Mouse (Mus musculus): ENCODE results near the gene Cd164l2. TPM values are rescaled to one million over a fixed set of nuclear protein-coding genes. Genes with fewer than 3 reads are reported as not detected.

Gene Cd164l2
- polyA plus RNA-seq, 1 experiment from 2014 or later = 0.67 TPM

DNA sequence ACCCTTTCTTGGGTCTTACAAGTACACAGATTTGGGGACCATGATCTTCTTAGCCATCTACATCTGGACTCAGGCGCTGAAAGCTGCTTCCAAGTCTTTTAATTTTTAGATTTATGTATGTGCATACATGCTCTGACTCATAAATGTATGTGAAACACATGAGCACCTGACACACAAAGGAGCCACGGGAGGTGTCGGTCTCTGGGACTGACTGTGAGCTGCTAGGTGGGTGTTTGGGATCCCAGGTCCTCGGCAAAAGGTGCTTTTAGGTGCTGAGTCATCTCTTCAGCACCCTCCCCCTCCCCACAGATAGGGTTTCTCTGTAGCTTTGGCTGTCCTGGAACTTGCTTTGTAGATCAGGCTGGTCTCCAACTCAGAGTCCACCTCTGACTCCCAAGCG lies 51.8 kb downstream of the Cd164l2 start:
- Histone ChIP-seq H3K4me3 (replicated peaks) (no peak overlapping the region), H3K36me3 (peaks cover 59% of the 10 kb centered on the region), H3K4me1 (replicated peaks) (no peaks in the 10 kb centered on the region), H3K4me2 (replicated peaks) (no peak overlapping the region), H3K27ac (no peak overlapping the region), H3K9me3 (0 out of 2 replicates have a peak, but pooled peaks cover 7% of the 10 kb centered on the region), H3K9ac (replicated peaks) (no peak overlapping the region), H3K27me3 (no peaks in the 10 kb centered on the region)
- no peak for ATAC-seq
- WGBS = 98% methylated on average over 5 of the region's 5 CpGs

DNA sequence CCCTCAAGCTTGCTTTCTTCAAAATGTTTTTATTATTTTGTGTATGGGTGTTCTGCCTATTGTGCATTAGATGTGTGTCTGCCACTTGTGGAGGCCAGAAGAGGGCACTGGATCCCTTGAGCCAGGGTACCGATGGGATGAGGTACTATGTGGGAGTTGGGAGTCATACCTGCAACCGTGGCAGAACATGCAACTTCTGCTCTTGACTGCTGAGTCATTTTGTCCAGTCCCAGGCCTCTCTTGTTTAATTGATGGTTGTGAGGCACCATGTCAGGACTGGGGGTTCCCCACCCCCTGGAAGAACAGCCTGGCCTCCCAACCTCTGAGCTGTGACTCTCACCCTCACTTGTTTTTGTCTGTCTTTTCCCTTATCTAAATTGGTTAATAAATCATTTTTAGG lies 52.6 kb downstream of the Cd164l2 start:
- no peak overlapping the region for H3K4me2 ChIP-seq (replicated peaks)
- 100% methylated on average over 2 of the region's 2 CpGs for WGBS
- H3K9ac ChIP-seq (replicated peaks) = no peak overlapping the region
- 0 out of 2 replicates have a peak, but pooled peaks cover 7% of the 10 kb centered on the region for H3K9me3 ChIP-seq
- no peak overlapping the region for H3K4me3 ChIP-seq (replicated peaks)
- ATAC-seq = no peak
- H3K4me1 ChIP-seq (replicated peaks) = no peaks in the 10 kb centered on the region
- no peaks in the 10 kb centered on the region for H3K27me3 ChIP-seq
- H3K36me3 ChIP-seq = peaks cover 67% of the 10 kb centered on the region
- H3K27ac ChIP-seq = no peak overlapping the region

DNA sequence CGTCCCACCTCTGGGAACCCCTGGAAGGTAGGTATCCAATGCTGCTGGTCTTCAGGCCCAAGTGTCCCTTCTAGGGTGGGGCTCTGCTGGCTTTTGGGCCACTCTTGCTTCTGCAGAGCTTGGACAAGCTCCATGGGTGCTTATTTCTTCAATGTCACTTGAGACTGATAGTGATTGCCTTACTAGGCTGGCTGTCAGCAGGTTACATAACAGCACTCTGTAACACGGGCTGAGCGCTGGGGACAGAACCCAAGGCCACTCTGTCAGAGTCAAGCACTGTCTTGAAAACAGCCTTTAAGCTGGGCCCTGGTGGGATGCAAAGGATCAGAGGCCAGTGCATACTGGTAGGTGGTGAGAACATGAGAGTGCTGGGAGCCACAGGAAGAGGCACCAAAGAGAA lies 53.4 kb downstream of the Cd164l2 start:
- Histone ChIP-seq H3K9ac (replicated peaks) (no peak overlapping the region), H3K4me1 (replicated peaks) (no peaks in the 10 kb centered on the region), H3K27me3 (no peaks in the 10 kb centered on the region), H3K9me3 (0 out of 2 replicates have a peak, but pooled peaks cover 7% of the 10 kb centered on the region), H3K4me3 (replicated peaks) (no peak overlapping the region), H3K36me3 (peaks cover 74% of the 10 kb centered on the region), H3K4me2 (replicated peaks) (no peak overlapping the region), H3K27ac (no peak overlapping the region)
- WGBS = 96% methylated on average over 3 of the region's 3 CpGs
- ATAC-seq = no peak

DNA sequence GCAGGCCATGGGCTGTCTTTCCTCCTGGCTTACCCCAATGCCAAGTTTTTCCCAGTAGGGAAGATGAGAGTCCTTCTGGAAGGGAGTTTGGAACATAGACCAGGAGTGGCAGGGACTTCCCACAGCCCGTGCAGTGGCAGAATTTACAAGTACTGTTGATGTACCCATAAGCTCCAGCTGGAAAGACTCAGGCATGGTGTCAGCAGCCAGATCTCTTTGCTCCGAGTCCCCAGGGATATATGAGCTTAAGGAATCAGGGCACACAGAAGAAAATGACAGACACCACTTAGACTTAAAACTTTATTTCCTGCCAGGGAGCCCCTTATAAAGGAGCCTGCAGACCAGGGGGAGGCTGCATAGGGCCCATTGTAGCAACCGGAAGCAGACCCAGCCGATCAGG lies 53.8 kb downstream of the Cd164l2 start:
- no peaks in the 10 kb centered on the region for H3K4me1 ChIP-seq (replicated peaks)
- H3K36me3 ChIP-seq = peaks cover 77% of the 10 kb centered on the region
- WGBS = 95% methylated on average over 4 of the region's 4 CpGs
- no peak overlapping the region for H3K4me3 ChIP-seq (replicated peaks)
- no peaks in the 10 kb centered on the region for H3K27me3 ChIP-seq
- no peak overlapping the region for H3K4me2 ChIP-seq (replicated peaks)
- H3K9me3 ChIP-seq = 0 out of 2 replicates have a peak, but pooled peaks cover 7% of the 10 kb centered on the region
- no peak overlapping the region for H3K9ac ChIP-seq (replicated peaks)
- H3K27ac ChIP-seq = no peak overlapping the region
- ATAC-seq = no peak

DNA sequence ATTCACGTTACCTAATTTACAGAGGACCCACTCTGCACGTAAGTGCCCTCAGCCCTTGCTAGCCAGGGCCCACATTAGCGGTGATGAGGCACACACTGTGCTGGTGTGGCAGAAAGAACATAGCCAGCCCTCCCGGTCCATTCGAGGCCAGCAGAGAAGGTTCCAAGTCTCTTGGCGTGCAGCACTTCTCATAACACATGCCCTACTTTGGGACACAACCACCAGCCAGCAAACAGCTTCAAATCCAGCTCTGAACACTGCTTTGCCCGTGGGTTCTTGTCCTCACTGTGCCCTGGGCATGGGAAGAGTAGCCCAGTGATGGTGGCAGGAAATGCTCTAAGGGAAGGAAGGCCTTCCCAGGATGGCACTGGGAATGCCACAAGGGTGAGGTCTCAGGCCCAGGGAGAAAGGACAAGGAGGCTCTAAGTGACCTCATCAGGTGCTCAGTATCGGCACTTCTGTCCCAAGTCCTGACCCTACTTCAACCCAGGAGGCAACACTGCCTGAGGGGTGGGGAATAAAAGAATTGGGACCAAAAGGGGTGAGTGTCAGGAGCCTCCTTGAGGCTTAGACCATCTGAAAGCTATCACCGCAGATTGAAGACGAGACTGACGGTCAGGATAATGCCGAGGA lies 54.4 kb downstream of the Cd164l2 start:
- H3K4me3 ChIP-seq (replicated peaks) = no peak overlapping the region
- H3K4me2 ChIP-seq (replicated peaks) = no peak overlapping the region
- 0 out of 2 replicates have a peak, but pooled peaks cover 7% of the 10 kb centered on the region for H3K9me3 ChIP-seq
- whole genome bisulfite sequencing = 96% methylated on average over 12 of the region's 12 CpGs
- peaks cover 81% of the 10 kb centered on the region for H3K36me3 ChIP-seq
- H3K27ac ChIP-seq = no peak overlapping the region
- H3K9ac ChIP-seq (replicated peaks) = no peak overlapping the region
- no peaks in the 10 kb centered on the region for H3K27me3 ChIP-seq
- ATAC-seq = no peak
- no peaks in the 10 kb centered on the region for H3K4me1 ChIP-seq (replicated peaks)

DNA sequence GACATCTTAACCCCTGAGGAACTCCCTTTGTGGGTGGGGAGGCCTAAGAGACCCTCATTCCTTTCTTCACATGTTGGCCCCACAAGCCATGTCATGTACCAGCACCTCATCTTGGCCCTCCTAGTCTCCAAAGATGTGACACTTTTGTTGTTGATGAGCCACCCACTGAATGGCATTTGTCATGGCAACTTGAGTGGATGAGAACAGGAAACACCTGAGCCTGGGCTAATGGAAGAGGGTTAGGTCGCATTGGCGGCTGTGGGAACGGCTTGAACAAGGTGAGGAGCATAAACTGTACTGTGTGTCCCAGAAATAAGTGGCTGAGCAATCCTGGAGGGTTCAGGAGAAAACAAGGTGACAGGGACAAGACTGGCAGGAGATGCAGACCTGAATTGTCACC lies 57.0 kb downstream of the Cd164l2 start:
- no peaks in the 10 kb centered on the region for H3K27me3 ChIP-seq
- no peak overlapping the region for H3K27ac ChIP-seq
- 95% methylated on average over 3 of the region's 3 CpGs for WGBS
- H3K36me3 ChIP-seq = peaks cover 71% of the 10 kb centered on the region
- no peak overlapping the region for H3K4me3 ChIP-seq (replicated peaks)
- 0 out of 2 replicates have a peak, but pooled peaks cover 7% of the 10 kb centered on the region for H3K9me3 ChIP-seq
- no peaks in the 10 kb centered on the region for H3K4me1 ChIP-seq (replicated peaks)
- ATAC-seq = no peak
- H3K4me2 ChIP-seq (replicated peaks) = no peak overlapping the region
- H3K9ac ChIP-seq (replicated peaks) = no peak overlapping the region

DNA sequence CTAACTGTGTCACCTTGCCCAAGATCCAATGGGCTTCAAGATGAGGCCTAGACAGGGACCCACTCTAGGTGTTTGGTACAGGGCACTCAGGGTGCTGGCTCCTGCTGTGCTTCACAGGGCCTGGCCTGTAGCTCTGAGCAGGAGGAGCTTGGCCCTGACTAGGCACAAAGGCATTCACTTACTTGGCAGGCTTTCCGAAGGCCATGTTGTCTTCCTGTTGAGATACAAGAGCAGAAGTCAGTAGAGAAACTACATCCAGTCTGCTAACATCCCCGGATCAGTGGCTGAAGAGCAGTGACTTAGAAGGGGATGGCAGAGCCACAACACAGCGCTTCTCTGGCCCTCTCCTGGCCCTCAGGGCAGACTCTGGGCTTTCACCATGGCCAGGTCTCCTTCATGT lies 57.7 kb downstream of the Cd164l2 start:
- no peak overlapping the region for H3K9ac ChIP-seq (replicated peaks)
- ATAC-seq = no peak
- H3K27ac ChIP-seq = no peak overlapping the region
- 0 out of 2 replicates have a peak, but pooled peaks cover 1% of the 10 kb centered on the region for H3K9me3 ChIP-seq
- no peaks in the 10 kb centered on the region for H3K4me1 ChIP-seq (replicated peaks)
- WGBS = 95% methylated on average over 3 of the region's 3 CpGs
- no peak overlapping the region for H3K4me3 ChIP-seq (replicated peaks)
- H3K4me2 ChIP-seq (replicated peaks) = no peak overlapping the region
- H3K36me3 ChIP-seq = peaks cover 64% of the 10 kb centered on the region
- H3K27me3 ChIP-seq = no peaks in the 10 kb centered on the region

DNA sequence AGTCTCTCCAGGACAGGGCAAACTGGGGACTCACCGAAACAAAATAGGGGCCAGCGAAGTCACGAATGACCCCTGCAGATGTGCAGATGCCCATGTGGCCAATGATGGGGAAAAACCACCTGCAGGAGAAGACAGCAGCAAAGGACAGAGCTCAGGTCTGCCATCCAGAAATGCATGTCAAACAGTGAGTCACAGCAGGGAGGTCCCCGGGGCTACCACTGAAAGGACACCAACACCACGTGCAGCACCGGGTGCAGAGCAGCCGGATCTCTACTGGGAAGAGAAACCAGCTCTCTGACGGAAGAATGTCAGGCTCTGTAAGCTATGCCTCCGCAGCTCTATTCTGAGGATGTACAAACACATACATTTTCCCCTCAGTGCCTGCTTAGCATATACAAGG lies 59.0 kb downstream of the Cd164l2 start:
- no peak for ATAC-seq
- no peak overlapping the region for H3K9ac ChIP-seq (replicated peaks)

More for the DNA sequence above, 59.0 kb downstream of the Cd164l2 start:
- Histone ChIP-seq H3K4me2 (replicated peaks) (no peak overlapping the region), H3K27ac (no peak overlapping the region), H3K36me3 (peaks cover 51% of the 10 kb centered on the region), H3K4me1 (replicated peaks) (peaks cover 12% of the 10 kb centered on the region), H3K9me3 (no peaks in the 10 kb centered on the region), H3K27me3 (no peaks in the 10 kb centered on the region), H3K4me3 (replicated peaks) (no peak overlapping the region)
- 91% methylated on average over 9 of the region's 9 CpGs for WGBS

Small RNA genes lying within 50 kb of the gene (microRNA-seq; reads per million reads assigned to microRNA genes)
- gene Mir7017 = 0.82 reads per million

Other genes starting within 250 kb of the Cd164l2 start
- gene Fgr, start 238.0 kb upstream of the Cd164l2 start, polyA plus RNA-seq (2015; fragmentation: Nextera tagmentation; extraction: Ambion mirVana) = 0.12 TPM in 1 of 2 replicates, not detected in the other
- gene Ahdc1, start 200.9 kb upstream of the Cd164l2 start, polyA plus RNA-seq (2015; fragmentation: Nextera tagmentation; extraction: Ambion mirVana) = 10.4 and 12.6 TPM in 2 replicates
- gene Wasf2, start 81.6 kb upstream of the Cd164l2 start, polyA plus RNA-seq (2015; fragmentation: Nextera tagmentation; extraction: Ambion mirVana) = 28.8 and 34.2 TPM in 2 replicates
- 0.22 and 0.67 TPM in 2 replicates for gene Gpr3, start 405 bp downstream of the Cd164l2 start, polyA plus RNA-seq (2015; fragmentation: Nextera tagmentation; extraction: Ambion mirVana)
- 0.79 and 2.3 TPM in 2 replicates for gene Map3k6, start 28.7 kb downstream of the Cd164l2 start, polyA plus RNA-seq (2015; fragmentation: Nextera tagmentation; extraction: Ambion mirVana)
- gene Sytl1, start 51.0 kb downstream of the Cd164l2 start, polyA plus RNA-seq (2015; fragmentation: Nextera tagmentation; extraction: Ambion mirVana) = 0.40 and 0.66 TPM in 2 replicates
- gene Tmem222, start 65.7 kb downstream of the Cd164l2 start, polyA plus RNA-seq (2015; fragmentation: Nextera tagmentation; extraction: Ambion mirVana) = 103 TPM in 2 replicates
- gene Wdtc1, start 141.3 kb downstream of the Cd164l2 start, polyA plus RNA-seq (2015; fragmentation: Nextera tagmentation; extraction: Ambion mirVana) = 18.2 and 21.8 TPM in 2 replicates
- 6.8 and 7.9 TPM in 2 replicates for gene Slc9a1, start 157.6 kb downstream of the Cd164l2 start, polyA plus RNA-seq (2015; fragmentation: Nextera tagmentation; extraction: Ambion mirVana)

All from midbrain, embryonic 13.5 days (tissue).